In the genomic region with DNA sequence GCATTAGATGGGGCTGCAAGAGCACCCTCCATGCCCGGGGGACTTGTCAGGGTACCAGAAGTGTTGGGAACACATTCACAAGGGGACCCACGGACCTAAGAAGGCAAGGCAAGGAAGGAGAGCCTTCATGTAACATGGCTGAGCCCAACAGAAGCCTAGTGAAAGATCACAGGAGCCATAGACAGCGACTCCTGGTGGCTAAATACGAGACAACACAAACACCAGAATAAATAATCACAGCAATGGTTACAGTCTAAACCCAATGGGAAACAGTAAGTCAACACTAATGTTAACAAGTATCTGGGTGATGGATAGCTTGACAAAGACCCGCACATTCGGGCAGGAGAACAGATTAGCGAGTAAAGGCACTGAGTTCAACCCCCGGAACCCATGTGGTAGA, we compare ENCODE assay signal across 9 mouse cellular contexts. TPM values are rescaled to one million over a fixed set of nuclear protein-coding genes. Genes with fewer than 3 reads are reported as not detected.
DNase-seq lines count a peak whose midpoint lies in the region; ATAC-seq and TF ChIP-seq lines count a peak whose summit lies in the region.
"Had no signal": no experiment of that assay in that cellular context is flagged by ENCODE, and none has a peak within 500 bp of the region (broad histone marks: within the 10 kb centered on the region; RNA-seq: fewer than 3 reads in every experiment).

No protein-coding gene starts in this region.

- intact Hi-C loops in left cerebral cortex, postnatal 10 days (cut with DNase I) = no loop called here

- no peak overlapping the region for H3K4me2 ChIP-seq in intestine, postnatal 0 days (replicated peaks; ENCODE audit: low read depth)
- H3K4me2 ChIP-seq in intestine, embryonic 15.5 days (replicated peaks) = no peak overlapping the region
- H3K4me2 ChIP-seq: neural tube, embryonic 12.5 days had no signal

- peak; percentile 84 for TF ChIP-seq CTCF in intestine, postnatal 0 days (IDR thresholded peaks at IDR 0.05; ENCODE audit: low read depth)

- H3K9me3 ChIP-seq in intestine, postnatal 0 days (ENCODE audit: control insufficient read depth) = no peaks in the 10 kb centered on the region
- no peaks in the 10 kb centered on the region for H3K9me3 ChIP-seq in intestine, embryonic 15.5 days
- H3K9me3 ChIP-seq: neural tube, embryonic 12.5 days had no signal

- H3K4me3 ChIP-seq in intestine, postnatal 0 days (ENCODE audit: low read depth, low read length) = no peak overlapping the region
- H3K4me3 ChIP-seq in intestine, embryonic 15.5 days (replicated peaks) = no peak overlapping the region
- H3K4me3 ChIP-seq: neural tube, embryonic 12.5 days had no signal

- 59% methylated on average over 8 of the region's 8 CpGs for WGBS in intestine, postnatal 0 days
- 65% methylated on average over 8 of the region's 8 CpGs for WGBS in intestine, embryonic 15.5 days

- peaks cover 7% of the 10 kb centered on the region for H3K36me3 ChIP-seq in intestine, postnatal 0 days (ENCODE audit: control insufficient read depth, insufficient read depth)
- H3K36me3 ChIP-seq in intestine, embryonic 15.5 days = no peaks in the 10 kb centered on the region

- no peaks in the 10 kb centered on the region for H3K27me3 ChIP-seq in intestine, postnatal 0 days (replicated peaks; ENCODE audit: control insufficient read depth, insufficient read depth, low read length)
- H3K27me3 ChIP-seq in intestine, embryonic 15.5 days (replicated peaks) = no peaks in the 10 kb centered on the region
- H3K27me3 ChIP-seq: neural tube, embryonic 12.5 days had no signal

- H3K9ac ChIP-seq in intestine, postnatal 0 days (ENCODE audit: low read depth, low read length) = no peak overlapping the region
- H3K9ac ChIP-seq in intestine, embryonic 15.5 days = no peak overlapping the region
- H3K9ac ChIP-seq: neural tube, embryonic 12.5 days had no signal

- no peak overlapping the region for H3K27ac ChIP-seq in intestine, postnatal 0 days (ENCODE audit: low read depth, low read length)
- no peak overlapping the region for H3K27ac ChIP-seq in intestine, embryonic 15.5 days
- H3K27ac ChIP-seq: neural tube, embryonic 12.5 days had no signal

- ATAC-seq in intestine, postnatal 0 days = no peak
- ATAC-seq in intestine, embryonic 15.5 days = no peak

- peak; percentile 71 for DNase-seq in 416B (ENCODE audit: low read depth)
- DNase-seq in ES-CJ7 (ENCODE audit: low read depth, low spot score) = peak; percentile 25
- peak; percentile 84 for DNase-seq in induced T-regulatory cell, adult 2 months (ENCODE audit: low read depth)
- DNase-seq in adipocyte (ENCODE audit: low spot score) = no peak
- no peak for DNase-seq in left cerebral cortex, postnatal 10 days (ENCODE audit: extremely low spot score in 1 of 2, low spot score in 2 of 2)
- DNase-seq in cerebellum, adult 9-10 months = no peak

- H3K4me1 ChIP-seq in intestine, postnatal 0 days (replicated peaks; ENCODE audit: control insufficient read depth, insufficient read depth, low read length) = no peaks in the 10 kb centered on the region
- no peaks in the 10 kb centered on the region for H3K4me1 ChIP-seq in intestine, embryonic 15.5 days (replicated peaks)
- H3K4me1 ChIP-seq: neural tube, embryonic 12.5 days had no signal

RNA-seq across cellular contexts. Expression of a gene that starts 23.2 kb away (rescaled TPM):
- 5.4 and 6.2 TPM in 2 replicates for polyA plus RNA-seq in intestine, postnatal 0 days (2015; fragmentation: Nextera tagmentation; extraction: Ambion mirVana)
- polyA plus RNA-seq in intestine, embryonic 15.5 days (2015; fragmentation: Nextera tagmentation; extraction: Ambion mirVana) = 8.8 TPM in 2 replicates
- total RNA-seq in left cerebral cortex, postnatal 10 days (2021) = 10 to 100 TPM; 19.9 to 20.9 TPM

RNA-seq across cellular contexts. Expression of a gene that starts 40.5 kb away (rescaled TPM):
- 9.5 and 9.7 TPM in 2 replicates for polyA plus RNA-seq in intestine, postnatal 0 days (2015; fragmentation: Nextera tagmentation; extraction: Ambion mirVana)
- 2.2 and 2.4 TPM in 2 replicates for polyA plus RNA-seq in intestine, embryonic 15.5 days (2015; fragmentation: Nextera tagmentation; extraction: Ambion mirVana)
- under 1 TPM; 0.45 to 0.58 TPM for total RNA-seq in left cerebral cortex, postnatal 10 days (2021)

RNA-seq across cellular contexts. Expression of a gene that starts 41.0 kb away (rescaled TPM):
- polyA plus RNA-seq in intestine, postnatal 0 days (2015; fragmentation: Nextera tagmentation; extraction: Ambion mirVana) = 65.1 and 79.2 TPM in 2 replicates
- 61.1 and 62.9 TPM in 2 replicates for polyA plus RNA-seq in intestine, embryonic 15.5 days (2015; fragmentation: Nextera tagmentation; extraction: Ambion mirVana)
- 10 to 100 TPM; 14.9 to 20.4 TPM for total RNA-seq in left cerebral cortex, postnatal 10 days (2021)

Comparison
In these comparisons a context has a peak if more than half of its experiments do, and no peak if none do; other contexts are left out.
1. DNase-seq: peak in 416B (single experiment), ES-CJ7 (single experiment) and induced T-regulatory cell, adult 2 months (single experiment); none in adipocyte (single experiment), left cerebral cortex, postnatal 10 days (0 of 2) and cerebellum, adult 9-10 months (single experiment).